Mouse (Mus musculus): ENCODE data around the gene Pdcd4.
"Not testable (repeated sequence)": the region's sequence is repeated elsewhere in the genome, so short reads cannot be mapped to it uniquely, and the experiment has no call there.

Pdcd4 gene

DNA sequence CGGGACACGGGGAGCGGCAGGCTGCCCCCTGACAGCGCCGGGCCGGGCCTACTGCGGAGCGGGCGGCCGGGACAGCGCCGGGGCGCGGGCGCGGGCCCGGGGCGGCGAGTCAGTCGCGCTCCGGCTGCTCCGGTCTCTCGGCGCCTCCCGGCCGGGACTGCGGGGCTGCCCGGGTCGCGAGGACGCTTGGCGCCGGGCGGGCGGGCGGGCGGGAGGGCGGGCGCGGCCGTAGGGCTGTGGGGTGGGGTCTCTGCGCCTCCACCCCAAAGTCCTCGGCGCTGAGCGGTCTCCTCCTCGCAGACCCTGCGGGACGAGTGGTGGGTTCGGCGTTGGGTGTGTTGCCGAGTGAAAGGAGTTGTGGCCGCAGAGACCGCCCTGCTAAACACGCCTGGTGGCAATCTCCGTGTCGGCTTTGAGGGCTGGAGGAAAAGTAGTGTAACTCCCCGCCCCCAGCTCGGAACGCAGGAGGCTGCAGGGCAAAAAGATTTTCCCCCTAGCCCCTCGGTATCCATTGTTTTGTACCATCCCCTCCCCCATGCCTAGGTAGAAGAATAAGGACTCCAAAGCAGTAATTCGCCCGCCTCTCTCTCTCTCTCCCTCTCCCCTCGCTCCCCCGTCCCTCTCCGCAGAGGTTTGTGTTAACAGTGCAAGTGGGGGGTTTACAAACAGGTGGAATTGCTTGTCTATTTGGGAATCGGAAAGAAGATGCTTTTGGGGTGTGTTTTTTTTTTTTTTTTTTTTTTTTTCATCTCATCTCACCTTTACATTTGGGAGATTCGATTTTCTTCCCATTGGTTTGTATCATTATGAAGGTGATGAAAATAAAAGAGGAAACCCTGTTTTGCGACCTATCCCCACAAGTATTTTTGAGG is 53.4 kb downstream of the Pdcd4 start:
- peak; percentile 57 to 81 for DNase-seq (ENCODE audit: low spot score in 2 of 2)

DNA sequence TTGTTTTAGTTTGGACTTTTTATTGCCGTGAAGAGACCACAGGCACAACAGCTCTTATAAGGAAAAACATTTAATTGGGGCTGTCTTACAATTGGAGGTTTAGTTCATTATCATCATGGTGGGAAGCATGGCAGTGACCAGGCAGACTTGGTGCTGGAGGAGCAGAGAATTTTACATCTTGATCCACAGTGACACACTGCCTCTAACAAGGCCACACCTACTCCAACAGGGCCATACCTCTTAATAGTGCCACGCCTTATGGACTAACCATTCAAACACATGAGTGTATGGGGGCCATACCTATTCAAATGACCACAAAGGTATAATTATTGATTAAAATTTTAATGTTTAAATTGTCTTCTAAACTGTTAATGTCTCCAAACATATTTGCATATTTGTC is 65.5 kb downstream of the Pdcd4 start:
- no peak for DNase-seq (ENCODE audit: low spot score in 2 of 2)

DNA sequence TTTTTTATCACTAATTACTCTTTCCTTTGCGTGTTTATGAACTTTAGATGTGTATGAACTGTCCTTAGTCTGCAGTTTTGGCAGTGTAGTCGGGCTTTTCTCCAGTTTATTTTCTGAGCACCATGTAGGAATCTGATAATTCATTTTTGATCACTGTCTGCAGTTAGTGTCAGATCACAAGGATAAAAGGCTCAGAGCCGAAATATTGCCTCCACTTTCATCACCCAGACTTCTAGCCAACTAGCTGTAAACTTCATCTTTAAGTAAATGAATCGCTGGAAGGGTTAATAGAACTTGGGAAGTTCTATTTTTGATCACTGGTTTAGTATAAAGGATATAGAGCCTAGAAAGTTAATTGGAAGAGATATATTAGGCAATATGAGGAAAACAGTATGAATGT is 70.5 kb downstream of the Pdcd4 start:
- DNase-seq (ENCODE audit: low spot score in 2 of 2) = no peak

DNA sequence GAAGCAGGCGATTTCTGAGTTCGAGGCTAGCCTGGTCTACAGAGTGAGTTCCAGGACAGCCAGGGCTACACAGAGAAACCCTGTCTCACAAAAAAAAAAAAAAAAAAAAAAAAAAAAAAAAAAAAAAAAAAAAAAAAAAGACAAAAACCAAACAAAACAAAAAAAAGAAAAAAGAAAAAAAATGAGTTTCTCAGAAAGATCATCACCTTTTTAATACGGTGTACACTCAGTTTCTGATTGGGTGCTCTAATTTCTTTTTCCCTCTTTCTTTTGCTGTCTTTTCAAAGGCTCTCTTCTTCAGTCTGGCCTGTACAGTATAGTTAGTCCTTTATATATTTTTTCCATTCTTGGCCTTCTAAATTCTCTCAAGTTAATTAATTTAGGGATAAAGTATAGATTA is 72.3 kb downstream of the Pdcd4 start:
- DNase-seq (ENCODE audit: low spot score in 2 of 2) = not testable (repeated sequence)

DNA sequence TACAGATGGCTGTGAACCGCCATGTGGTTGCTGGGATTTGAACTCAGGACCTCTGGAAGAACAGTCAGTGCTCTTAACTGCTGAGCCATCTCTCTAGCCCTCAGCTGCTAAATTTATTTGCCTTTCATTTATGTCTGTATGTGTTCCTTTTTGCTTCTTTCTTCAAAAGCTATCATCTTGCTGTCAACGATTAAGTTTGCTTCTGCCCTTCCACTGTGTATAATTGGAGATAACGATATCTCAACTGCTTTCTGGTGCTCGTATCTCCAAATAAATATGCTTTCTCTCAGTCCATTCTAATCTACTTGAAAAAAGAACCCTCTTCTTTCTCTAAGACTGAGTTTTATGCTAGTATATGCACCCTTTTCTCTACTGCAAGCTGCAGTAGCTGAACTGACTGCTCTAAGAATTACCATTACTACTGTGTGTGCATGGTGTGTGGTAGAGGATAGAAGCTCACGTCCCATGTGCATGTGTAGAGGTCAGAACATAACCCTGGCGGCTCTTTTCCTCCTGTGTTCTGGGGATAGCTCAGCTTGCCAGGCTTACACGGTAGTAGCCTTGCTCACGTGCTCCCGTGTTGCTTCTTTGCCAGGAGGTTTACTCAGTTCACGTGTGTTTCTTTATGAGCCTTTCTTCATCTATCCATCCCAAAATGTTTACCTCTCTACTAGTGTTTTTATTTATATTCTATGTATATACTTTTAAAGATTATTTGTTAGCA is 73.0 kb downstream of the Pdcd4 start:
- no peak for DNase-seq (ENCODE audit: low spot score in 2 of 2)

DNA sequence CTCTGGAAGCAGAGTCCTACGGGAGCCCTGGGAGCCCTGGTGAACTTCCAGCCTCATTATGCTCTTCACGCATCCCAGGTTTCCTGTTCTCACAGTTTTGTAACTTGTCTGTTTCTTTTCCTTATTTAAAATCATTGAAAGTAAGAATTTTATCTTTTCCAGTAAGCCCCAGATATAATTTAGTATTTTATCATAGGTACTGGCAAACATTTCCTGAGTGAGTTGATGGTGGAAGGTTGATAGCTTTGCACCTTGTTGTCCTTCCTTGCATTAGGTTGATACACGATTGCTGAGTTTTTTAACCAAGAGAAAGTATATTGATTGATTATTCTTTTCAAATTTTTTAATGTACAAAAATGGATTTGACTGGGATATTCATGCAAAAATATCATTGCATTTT is 77.2 kb downstream of the Pdcd4 start:
- no peak for DNase-seq (ENCODE audit: low spot score in 2 of 2)

DNA sequence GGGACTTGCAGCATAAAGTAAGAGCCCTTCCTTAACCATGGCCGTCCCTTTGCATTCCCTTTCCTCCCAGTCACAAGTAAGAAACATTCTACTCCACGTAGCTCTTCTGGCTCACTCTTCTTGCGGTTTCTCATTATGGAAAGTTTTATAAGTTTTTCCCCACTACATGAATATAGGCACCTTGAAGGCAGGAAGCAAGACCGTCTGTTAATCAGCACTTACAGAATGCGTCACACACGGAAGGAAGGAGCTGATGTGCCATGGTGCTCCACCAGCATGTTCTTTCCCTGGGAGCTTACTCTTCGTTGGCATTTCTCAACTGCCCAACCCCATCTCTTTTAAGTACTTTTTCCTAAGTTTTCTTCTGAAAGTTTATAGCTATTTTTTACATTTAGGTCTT is 79.9 kb downstream of the Pdcd4 start:
- no peak for DNase-seq (ENCODE audit: low spot score in 2 of 2)

DNA sequence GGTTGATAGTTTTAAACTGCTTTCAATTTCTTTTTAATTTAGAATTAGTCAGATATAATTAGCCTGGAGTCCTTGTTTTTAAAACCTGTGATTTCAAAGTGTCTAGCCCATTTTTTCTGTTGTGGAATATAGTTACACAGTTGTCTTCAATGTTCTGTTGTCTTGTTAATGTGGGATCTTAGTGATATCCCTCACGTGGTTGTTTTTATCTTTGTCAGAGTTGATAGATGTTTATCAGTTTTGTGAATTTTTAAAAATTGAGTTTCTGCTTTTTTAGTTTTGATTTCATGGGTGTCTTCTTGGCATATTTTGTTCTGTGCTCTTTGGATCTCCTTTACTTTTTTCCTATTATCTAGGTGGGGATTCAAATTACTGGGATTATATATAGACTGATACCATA is 81.6 kb downstream of the Pdcd4 start:
- no peak for DNase-seq (ENCODE audit: low spot score in 2 of 2)
